Mouse (Mus musculus) lung, embryonic 14.5 days (tissue): ENCODE data around the gene Sult1c2. TPM values are rescaled to one million over a fixed set of nuclear protein-coding genes. Genes with fewer than 3 reads are reported as not detected.
"Not testable (repeated sequence)": the region's sequence is repeated elsewhere in the genome, so short reads cannot be mapped to it uniquely, and the experiment has no call there.

Source experiments
- ATAC-seq: fragments of 200-750 bp; cut with Nextera tagmentation; 2 replicates; pipeline ENCODE4 v1.8.0; 2017; ENCODE audit warnings: mild to moderate bottlenecking, moderate TSS enrichment, moderate library complexity; ENCODE audit not compliant: insufficient read depth
- DNase-seq: peaks from one replicate; pipeline ENCODE4 v3.0.0-alpha.2; 2015
- H3K27ac ChIP-seq: fragments of 300-500 bp; sonication (generic); 2 replicates; pipeline ENCODE4 v1.5.1; 2014; ENCODE audit warnings: low read depth, mild to moderate bottlenecking, moderate library complexity
- H3K27me3 ChIP-seq: fragments of 300-500 bp; sonication (generic); 2 replicates; pipeline ENCODE4 v1.6.1; 2014; ENCODE audit warnings: low read length, control low read depth; ENCODE audit not compliant: insufficient read depth
- H3K36me3 ChIP-seq: fragments of 300-500 bp; sonication (generic); 2 replicates; pipeline ENCODE4 v1.6.1; 2014; ENCODE audit warnings: control low read depth; ENCODE audit not compliant: insufficient read depth
- H3K4me1 ChIP-seq: fragments of 300-500 bp; sonication (generic); 2 replicates; pipeline ENCODE4 v1.6.1; 2014; ENCODE audit warnings: antibody characterized with exemption, control low read depth; ENCODE audit not compliant: insufficient read depth
- H3K4me2 ChIP-seq: fragments of 300-500 bp; sonication (generic); 2 replicates; pipeline ENCODE4 v1.6.1; 2014; ENCODE audit warnings: mild to moderate bottlenecking
- H3K4me3 ChIP-seq: fragments of 300-500 bp; sonication (generic); 2 replicates; pipeline ENCODE4 v1.5.1; 2014; ENCODE audit warnings: low read depth, low read length
- H3K9ac ChIP-seq: fragments of 300-500 bp; sonication (generic); 2 replicates; pipeline ENCODE4 v1.6.1; 2014
- H3K9me3 ChIP-seq: fragments of 300-500 bp; sonication (generic); 2 replicates; pipeline ENCODE4 v1.6.1; 2016; ENCODE audit warnings: low read depth, low read length, control low read depth
- CTCF ChIP-seq: IDR thresholded peaks from 2 replicates; pipeline ENCODE4 v1.5.1; 2016; ENCODE audit warnings: antibody characterized with exemption, low read depth
- WGBS: fragments of 180-500 bp; shearing (Covaris S2); extraction: QIAGEN DNeasy Blood & Tissue Kit; methylation state at CpG from one replicate; pipeline ENCODE4 v1.1.7; 2014; 5-methylcytosine and 5-hydroxymethylcytosine counted together
- polyA plus RNA-seq: library from polyadenylated mRNA; unstranded; fragments of >200 nt; fragmentation: Nextera tagmentation; extraction: Ambion mirVana; gene quantifications from 2 replicates; pipeline ENCODE4 v1.2.1, GENCODE M21; 2014

Sult1c2 gene
- polyA plus RNA-seq, 1 experiment from 2014 or later = not detected

GRCm38 (mm10) chr17:53854992-53855391 is 8.9 kb upstream of the Sult1c2 start:
- Histone ChIP-seq H3K27ac (no peak overlapping the region), H3K4me2 (no peak overlapping the region), H3K27me3 (no peaks in the 10 kb centered on the region), H3K36me3 (no peaks in the 10 kb centered on the region), H3K4me1 (no peaks in the 10 kb centered on the region), H3K4me3 (no peak overlapping the region), H3K9ac (no peak overlapping the region), H3K9me3 (no peaks in the 10 kb centered on the region)
- ATAC-seq = no peak
- no peak for DNase-seq
- TF ChIP-seq CTCF = no peak
- WGBS = 84% methylated on average over 3 of the region's 3 CpGs

GRCm38 (mm10) chr17:53845796-53846195 is 343 bp downstream of the Sult1c2 start:
- no peak for ATAC-seq
- H3K4me2 ChIP-seq = no peak overlapping the region

GRCm38 (mm10) chr17:53833366-53833765 is 12.8 kb downstream of the Sult1c2 start:
- Histone ChIP-seq H3K27me3 (no peaks in the 10 kb centered on the region), H3K27ac (no peak overlapping the region), H3K4me2 (no peak overlapping the region), H3K4me3 (no peak overlapping the region), H3K36me3 (no peaks in the 10 kb centered on the region), H3K9ac (no peak overlapping the region), H3K4me1 (no peaks in the 10 kb centered on the region), H3K9me3 (no peaks in the 10 kb centered on the region; the same call in 1 of the 2 replicates)
- peak; percentile 23 for DNase-seq
- no peak for ATAC-seq
- peak; percentile 50 for TF ChIP-seq CTCF
- 54% methylated on average over 3 of the region's 3 CpGs for WGBS

More at GRCm38 (mm10) chr17:53845796-53846195, 343 bp downstream of the Sult1c2 start:
- no peak overlapping the region for H3K4me3 ChIP-seq
- DNase-seq = peak; percentile 16
- no peaks in the 10 kb centered on the region for H3K27me3 ChIP-seq
- no peak overlapping the region for H3K9ac ChIP-seq
- no peaks in the 10 kb centered on the region for H3K4me1 ChIP-seq
- H3K27ac ChIP-seq = no peak overlapping the region
- TF ChIP-seq CTCF = no peak
- H3K9me3 ChIP-seq = no peaks in the 10 kb centered on the region
- no peaks in the 10 kb centered on the region for H3K36me3 ChIP-seq
- 60% methylated on average over 7 of the region's 7 CpGs for WGBS

GRCm38 (mm10) chr17:53803974-53804373 is 42.2 kb downstream of the Sult1c2 start:
- H3K4me2 ChIP-seq, H3K4me3 ChIP-seq, H3K36me3 ChIP-seq, H3K27ac ChIP-seq, DNase-seq, H3K9me3 ChIP-seq, H3K4me1 ChIP-seq, H3K27me3 ChIP-seq, H3K9ac ChIP-seq, ATAC-seq: not testable (repeated sequence)
- WGBS = 79% methylated on average over 16 of the region's 16 CpGs

GRCm38 (mm10) chr17:53783381-53783780 is 62.8 kb downstream of the Sult1c2 start:
- no peak for DNase-seq
- Histone ChIP-seq H3K27me3 (no peaks in the 10 kb centered on the region), H3K4me2 (no peak overlapping the region), H3K36me3 (no peaks in the 10 kb centered on the region), H3K4me1 (no peaks in the 10 kb centered on the region), H3K9me3 (no peaks in the 10 kb centered on the region), H3K27ac (no peak overlapping the region), H3K9ac (no peak overlapping the region), H3K4me3 (no peak overlapping the region)
- no peak for TF ChIP-seq CTCF
- 71% methylated on average over 1 of the region's 1 CpGs for WGBS
- no peak for ATAC-seq

Other genes starting within 250 kb of the Sult1c2 start
- gene Sgo1, start 157.0 kb downstream of the Sult1c2 start, polyA plus RNA-seq = 45.4 and 49.7 TPM in 2 replicates
- gene Sult1c1, start 144.3 kb upstream of the Sult1c2 start, polyA plus RNA-seq = not detected in 2 replicates